In the genomic region with DNA sequence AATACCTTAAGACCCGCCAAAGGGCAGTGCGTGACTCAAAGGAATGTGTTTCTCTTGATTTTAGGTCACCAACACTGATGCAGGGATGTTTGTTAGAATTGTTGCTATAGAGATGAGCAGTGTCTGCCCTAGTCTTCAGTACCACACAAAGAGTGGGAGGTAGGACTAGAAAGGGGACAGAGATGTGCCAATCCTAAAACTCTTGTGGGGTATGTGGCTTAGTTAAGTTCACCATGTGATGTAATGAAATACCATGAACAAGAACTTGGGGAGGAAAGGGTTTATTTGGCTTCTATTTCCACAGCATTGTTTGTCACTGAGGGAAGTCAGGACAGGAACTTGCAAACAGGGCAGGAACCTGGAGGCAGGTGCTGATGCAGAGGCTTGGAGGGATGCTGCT, we compare ENCODE assay signal across 21 mouse cellular contexts. TPM values are rescaled to one million over a fixed set of nuclear protein-coding genes. Genes with fewer than 3 reads are reported as not detected.
DNase-seq lines count a peak whose midpoint lies in the region; ATAC-seq and TF ChIP-seq lines count a peak whose summit lies in the region.
"Had no signal": no experiment of that assay in that cellular context is flagged by ENCODE, and none has a peak within 500 bp of the region (broad histone marks: within the 10 kb centered on the region; RNA-seq: fewer than 3 reads in every experiment).

No protein-coding gene starts in this region.

- H3K4me2 ChIP-seq in forebrain, postnatal 0 days (ENCODE audit: low read depth): no peak overlapping the region
- H3K4me2 ChIP-seq in forebrain, embryonic 11.5 days (ENCODE audit: low read depth, low read length, severe bottlenecking): no peak overlapping the region
- H3K4me2 ChIP-seq in liver, embryonic 12.5 days: no peak overlapping the region
- H3K4me2 ChIP-seq: embryonic facial prominence, embryonic 12.5 days; forebrain, embryonic 12.5 days; heart, embryonic 13.5 days; hindbrain, embryonic 13.5 days had no signal

- no peak overlapping the region for H3K4me3 ChIP-seq in forebrain, postnatal 0 days (ENCODE audit: low read depth, low read length)
- H3K4me3 ChIP-seq in forebrain, embryonic 11.5 days (ENCODE audit: low read depth, low read length): no peak overlapping the region
- no peak overlapping the region for H3K4me3 ChIP-seq in midbrain, embryonic 10.5 days
- no peak overlapping the region for H3K4me3 ChIP-seq in liver, embryonic 12.5 days
- H3K4me3 ChIP-seq: embryonic facial prominence, embryonic 12.5 days; forebrain, embryonic 12.5 days; heart, embryonic 13.5 days; hindbrain, embryonic 13.5 days had no signal

- H3K9ac ChIP-seq in forebrain, postnatal 0 days: no peak overlapping the region
- H3K9ac ChIP-seq in forebrain, embryonic 11.5 days (ENCODE audit: low read length): no peak overlapping the region
- no peak overlapping the region for H3K9ac ChIP-seq in liver, embryonic 12.5 days
- H3K9ac ChIP-seq: embryonic facial prominence, embryonic 12.5 days; forebrain, embryonic 12.5 days; heart, embryonic 13.5 days; hindbrain, embryonic 13.5 days had no signal

- no peaks in the 10 kb centered on the region for H3K4me1 ChIP-seq in forebrain, postnatal 0 days (ENCODE audit: insufficient read depth)
- no peaks in the 10 kb centered on the region for H3K4me1 ChIP-seq in forebrain, embryonic 11.5 days (replicated peaks; ENCODE audit: control insufficient read depth, insufficient read depth, low read length)
- no peaks in the 10 kb centered on the region for H3K4me1 ChIP-seq in midbrain, embryonic 10.5 days
- H3K4me1 ChIP-seq in liver, embryonic 12.5 days: no peaks in the 10 kb centered on the region
- H3K4me1 ChIP-seq: embryonic facial prominence, embryonic 12.5 days; forebrain, embryonic 12.5 days; heart, embryonic 13.5 days; hindbrain, embryonic 13.5 days had no signal

- no peaks in the 10 kb centered on the region for H3K9me3 ChIP-seq in forebrain, postnatal 0 days (ENCODE audit: low read length)
- no peaks in the 10 kb centered on the region for H3K9me3 ChIP-seq in forebrain, embryonic 11.5 days (ENCODE audit: control insufficient read depth, low read length)
- H3K9me3 ChIP-seq in midbrain, embryonic 10.5 days (replicated peaks): no peaks in the 10 kb centered on the region; the same call in 1 of the 2 replicates
- no peaks in the 10 kb centered on the region for H3K9me3 ChIP-seq in liver, embryonic 12.5 days (replicated peaks)
- H3K9me3 ChIP-seq: embryonic facial prominence, embryonic 12.5 days; forebrain, embryonic 12.5 days; heart, embryonic 13.5 days; hindbrain, embryonic 13.5 days had no signal

- 87% methylated on average over 2 of the region's 2 CpGs for WGBS in forebrain, postnatal 0 days
- WGBS in forebrain, embryonic 11.5 days: 92% methylated on average over 2 of the region's 2 CpGs
- 92% methylated on average over 2 of the region's 2 CpGs for WGBS in midbrain, embryonic 10.5 days
- 75% methylated on average over 2 of the region's 2 CpGs for WGBS in liver, embryonic 12.5 days (ENCODE audit: insufficient replicate concordance)

- ATAC-seq in forebrain, postnatal 0 days: no peak
- no peak for ATAC-seq in forebrain, embryonic 11.5 days (replicated peaks; ENCODE audit: low FRiP score)
- ATAC-seq in CD4-positive, CD25-positive, alpha-beta regulatory T cell, adult 4 months: peak; percentile 53
- ATAC-seq in common myeloid progenitor, adult 5-6 weeks (replicated peaks; ENCODE audit: low read depth, poor library complexity, severe bottlenecking): 0 out of 2 replicates have a peak, but pooled peaks have one; percentile 22
- ATAC-seq in monocyte, adult 5-6 weeks (replicated peaks; ENCODE audit: insufficient number of reproducible peaks, low FRiP score, low TSS enrichment, poor library complexity, severe bottlenecking): 0 out of 2 replicates have a peak, but pooled peaks have one; percentile 9
- ATAC-seq in liver, embryonic 12.5 days: no peak
- ATAC-seq: forebrain, embryonic 16.5 days; hindbrain, postnatal 0 days; intestine, embryonic 16.5 days had no signal

- no peak for DNase-seq in forebrain, postnatal 0 days
- no peak for DNase-seq in forebrain, embryonic 11.5 days (ENCODE audit: low spot score)
- no peak for DNase-seq in midbrain, embryonic 10.5 days (ENCODE audit: low spot score)
- DNase-seq in B cell, adult 2 months: no peak
- DNase-seq: adrenal gland, postnatal 14 days; cerebellum, adult 18-20 months; cerebellum, postnatal 14 days; gastrocnemius, postnatal 14 days; kidney, adult 2 months had no signal

- no peak for TF ChIP-seq CTCF in forebrain, postnatal 0 days (IDR thresholded peaks at IDR 0.05; ENCODE audit: low read depth)

- H3K27me3 ChIP-seq in forebrain, postnatal 0 days (ENCODE audit: insufficient read depth, low read length): no peaks in the 10 kb centered on the region
- no peaks in the 10 kb centered on the region for H3K27me3 ChIP-seq in forebrain, embryonic 11.5 days (ENCODE audit: control insufficient read depth, insufficient read depth, low read length)
- peaks cover 8% of the 10 kb centered on the region for H3K27me3 ChIP-seq in midbrain, embryonic 10.5 days (ENCODE audit: low read depth, poor library complexity, severe bottlenecking)
- 0 out of 2 replicates have a peak, but pooled peaks cover 3% of the 10 kb centered on the region for H3K27me3 ChIP-seq in liver, embryonic 12.5 days (replicated peaks)
- H3K27me3 ChIP-seq: CH12.LX; embryonic facial prominence, embryonic 12.5 days had no signal

- peak overlapping the region; percentile 15; the same call in 1 of the 2 replicates for H3K27ac ChIP-seq in forebrain, postnatal 0 days (ENCODE audit: low read depth, low read length)
- no peak overlapping the region for H3K27ac ChIP-seq in forebrain, embryonic 11.5 days (ENCODE audit: low read depth, low read length)
- H3K27ac ChIP-seq in midbrain, embryonic 10.5 days (replicated peaks): no peak overlapping the region
- no peak overlapping the region for H3K27ac ChIP-seq in liver, embryonic 12.5 days
- H3K27ac ChIP-seq: embryonic facial prominence, embryonic 12.5 days; forebrain, embryonic 12.5 days; heart, embryonic 13.5 days; hindbrain, embryonic 13.5 days; hindbrain, postnatal 0 days had no signal

- H3K36me3 ChIP-seq in forebrain, postnatal 0 days (ENCODE audit: insufficient read depth): no peaks in the 10 kb centered on the region
- H3K36me3 ChIP-seq in forebrain, embryonic 11.5 days (ENCODE audit: control insufficient read depth, insufficient read depth, low read length): no peaks in the 10 kb centered on the region
- no peaks in the 10 kb centered on the region for H3K36me3 ChIP-seq in midbrain, embryonic 10.5 days
- H3K36me3 ChIP-seq in liver, embryonic 12.5 days: no peaks in the 10 kb centered on the region
- H3K36me3 ChIP-seq: embryonic facial prominence, embryonic 12.5 days; forebrain, embryonic 12.5 days; heart, embryonic 13.5 days; hindbrain, embryonic 13.5 days had no signal

RNA-seq across cellular contexts. Expression of gene Batf, which starts 26.1 kb away (rescaled TPM):
- 0.77 TPM in 1 of 2 replicates, not detected in the other for total RNA-seq in forebrain, postnatal 0 days (2014; rRNA removed)
- polyA plus RNA-seq in forebrain, postnatal 0 days (2015; fragmentation: Nextera tagmentation; extraction: Ambion mirVana): 0.65 and 1.3 TPM in 2 replicates
- 1.3 and 1.5 TPM in 2 replicates for polyA plus RNA-seq in forebrain, embryonic 11.5 days (2014; fragmentation: Nextera tagmentation; extraction: Ambion mirVana)
- 100 to 1,000 TPM; 162 to 234 TPM for polyA plus RNA-seq in CD4-positive, CD25-positive, alpha-beta regulatory T cell, adult 4 months (2017; shearing (Covaris generic))
- 31.9 and 38.9 TPM in 2 replicates for total RNA-seq in common myeloid progenitor, adult 5-6 weeks (2017)
- 28.7 to 49.6 TPM (median 34.2 TPM) in 3 replicates for total RNA-seq in monocyte, adult 5-6 weeks (2017)
- polyA plus RNA-seq in midbrain, embryonic 10.5 days (2016; fragmentation: Nextera tagmentation; extraction: Ambion mirVana): 1.8 and 2.6 TPM in 2 replicates
- 4.6 and 5.2 TPM in 2 replicates for polyA plus RNA-seq in liver, embryonic 12.5 days (2016; fragmentation: Nextera tagmentation; extraction: Ambion mirVana)
- total RNA-seq: hindbrain, postnatal 0 days had no signal

RNA-seq across cellular contexts. Expression of gene Flvcr2, which starts 33.8 kb away (rescaled TPM):
- total RNA-seq in forebrain, postnatal 0 days (2014; rRNA removed): 5.5 and 6.9 TPM in 2 replicates
- polyA plus RNA-seq in forebrain, postnatal 0 days (2015; fragmentation: Nextera tagmentation; extraction: Ambion mirVana): 3.4 and 4.0 TPM in 2 replicates
- polyA plus RNA-seq in forebrain, embryonic 11.5 days (2014; fragmentation: Nextera tagmentation; extraction: Ambion mirVana): 0.84 and 1.0 TPM in 2 replicates
- polyA plus RNA-seq in CD4-positive, CD25-positive, alpha-beta regulatory T cell, adult 4 months (2017; shearing (Covaris generic)): under 1 TPM; 0.39 to 0.89 TPM
- total RNA-seq in common myeloid progenitor, adult 5-6 weeks (2017): 0.41 TPM in 1 of 2 replicates, not detected in the other
- total RNA-seq in monocyte, adult 5-6 weeks (2017): 0.21 TPM in 1 of 3 replicates, not detected in the others
- polyA plus RNA-seq in midbrain, embryonic 10.5 days (2016; fragmentation: Nextera tagmentation; extraction: Ambion mirVana): 0.85 and 1.6 TPM in 2 replicates
- 3.7 and 4.3 TPM in 2 replicates for polyA plus RNA-seq in liver, embryonic 12.5 days (2016; fragmentation: Nextera tagmentation; extraction: Ambion mirVana)

Comparison
In these comparisons a context has a peak if more than half of its experiments do, and no peak if none do; other contexts are left out.
1. ATAC-seq: peak in CD4-positive, CD25-positive, alpha-beta regulatory T cell, adult 4 months (single experiment), common myeloid progenitor, adult 5-6 weeks (single experiment) and monocyte, adult 5-6 weeks (single experiment); none in forebrain, postnatal 0 days (single experiment), forebrain, embryonic 11.5 days (single experiment) and liver, embryonic 12.5 days (single experiment).
2. RNA of gene Batf, which starts 26.1 kb away (polyA plus RNA-seq): 162 to 234 TPM in CD4-positive, CD25-positive, alpha-beta regulatory T cell, adult 4 months; 4.6 to 5.2 TPM in liver, embryonic 12.5 days, 1.8 to 2.6 TPM in midbrain, embryonic 10.5 days, 1.3 to 1.5 TPM in forebrain, embryonic 11.5 days and 0.65 to 1.3 TPM in forebrain, postnatal 0 days; every median in the first group is over 10 times any median in the second.